Mouse (Mus musculus) splenic B cell, adult 2 months (primary cell): Measurements from ENCODE around the gene B3gnt2.

Source experiments
- DNase-seq: peaks from one replicate; pipeline ENCODE4 v3.0.0-alpha.2; 2011; ENCODE audit warnings: low read depth, low spot score
- H3K27me3 ChIP-seq: 2 replicates; pipeline ENCODE4 v1.6.1; 2012; ENCODE audit warnings: mild to moderate bottlenecking, low read length, moderate library complexity, mixed read lengths; ENCODE audit not compliant: control insufficient read depth, poor library complexity, insufficient read depth, severe bottlenecking
- H3K36me3 ChIP-seq: 2 replicates; pipeline ENCODE4 v1.6.1; 2012; ENCODE audit warnings: mild to moderate bottlenecking, low read length, moderate library complexity, mixed read lengths; ENCODE audit not compliant: control insufficient read depth, poor library complexity, insufficient read depth, severe bottlenecking

Gene B3gnt2

DNA sequence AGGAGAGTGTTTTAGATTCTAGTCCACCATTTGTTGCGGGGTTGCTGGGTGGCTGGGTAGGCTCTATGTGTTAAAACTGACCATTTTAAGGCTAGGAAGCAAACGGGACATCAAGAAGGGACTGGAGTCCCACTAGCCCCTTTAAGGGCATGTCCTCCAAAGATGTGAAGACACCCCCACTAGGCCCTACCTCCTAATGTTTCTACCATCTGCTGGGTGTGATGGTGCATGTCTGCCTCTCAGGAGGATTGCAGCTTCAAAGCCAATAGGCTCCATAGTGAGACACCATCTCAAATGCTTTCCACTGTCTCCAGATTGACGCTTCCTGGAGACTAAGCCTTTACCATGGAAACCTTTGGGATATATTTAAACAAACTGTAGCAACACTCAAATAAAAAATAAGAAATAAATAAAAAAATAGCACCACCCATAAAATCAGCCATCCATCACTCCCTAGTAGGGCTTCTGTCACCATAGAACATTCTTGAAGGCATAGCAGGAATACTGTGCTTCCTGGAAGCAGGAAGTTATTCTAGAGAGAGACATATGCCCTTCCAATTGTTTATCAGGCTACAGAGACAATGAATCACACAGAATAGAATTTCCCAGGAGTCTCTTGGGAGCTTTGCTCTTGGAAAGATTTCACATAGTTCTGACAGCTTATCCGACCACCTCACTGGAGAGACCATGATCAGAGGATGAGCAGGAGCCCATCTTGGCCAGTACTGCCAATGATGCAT lies 97.0 kb downstream of the B3gnt2 start:
- H3K36me3 ChIP-seq = no peaks in the 10 kb centered on the region; the same call in 1 of the 2 replicates
- H3K27me3 ChIP-seq = no peaks in the 10 kb centered on the region
- peak; percentile 30 for DNase-seq

- H3K36me3 ChIP-seq = no peaks in the 10 kb centered on the region; the same call in 1 of the 2 replicates
- no peaks in the 10 kb centered on the region for H3K27me3 ChIP-seq
- DNase-seq = no peak
Observed at GRCm38 (mm10) chr11:22763055-22763454, 97.7 kb downstream of the B3gnt2 start.

DNA sequence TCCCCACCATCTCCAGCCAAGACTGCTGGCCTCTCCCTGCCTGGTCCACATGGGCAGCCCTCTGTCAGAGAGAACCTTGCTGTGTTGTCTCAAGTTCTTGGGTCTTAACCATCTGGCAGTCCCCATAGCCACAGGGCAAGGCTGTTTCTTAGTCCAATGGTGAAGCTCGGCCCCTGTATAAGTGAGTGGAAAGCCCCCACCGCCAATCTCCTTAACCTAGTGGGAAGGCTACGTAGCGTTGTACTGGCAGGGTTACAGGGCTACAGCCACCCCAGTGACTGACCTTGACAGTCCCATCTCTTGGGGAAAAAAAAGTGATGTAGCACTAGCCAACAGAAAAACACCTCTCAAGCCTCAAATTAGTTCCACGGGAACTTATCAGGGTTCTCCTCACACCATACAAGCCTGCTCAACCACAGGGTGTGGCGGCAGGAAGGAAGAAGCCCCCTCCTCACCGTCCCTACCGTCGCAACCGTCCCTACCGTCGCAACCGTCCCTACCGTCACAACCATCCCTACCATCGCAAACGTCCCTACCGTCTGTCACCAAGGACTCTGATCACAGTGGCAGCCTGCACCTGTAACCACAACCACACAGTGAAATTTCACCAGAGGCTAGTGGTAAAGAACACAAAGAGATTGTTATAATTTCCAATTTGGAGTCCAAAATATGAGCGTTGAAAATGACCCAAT lies 98.4 kb downstream of the B3gnt2 start:
- H3K27me3 ChIP-seq = no peaks in the 10 kb centered on the region
- H3K36me3 ChIP-seq = no peaks in the 10 kb centered on the region; the same call in 1 of the 2 replicates
- DNase-seq = peak; percentile 33

GRCm38 (mm10) chr11:22759783-22760182 lies 101.0 kb downstream of the B3gnt2 start:
- Histone ChIP-seq H3K27me3 (no peaks in the 10 kb centered on the region), H3K36me3 (no peaks in the 10 kb centered on the region; the same call in 1 of the 2 replicates)
- no peak for DNase-seq

DNA sequence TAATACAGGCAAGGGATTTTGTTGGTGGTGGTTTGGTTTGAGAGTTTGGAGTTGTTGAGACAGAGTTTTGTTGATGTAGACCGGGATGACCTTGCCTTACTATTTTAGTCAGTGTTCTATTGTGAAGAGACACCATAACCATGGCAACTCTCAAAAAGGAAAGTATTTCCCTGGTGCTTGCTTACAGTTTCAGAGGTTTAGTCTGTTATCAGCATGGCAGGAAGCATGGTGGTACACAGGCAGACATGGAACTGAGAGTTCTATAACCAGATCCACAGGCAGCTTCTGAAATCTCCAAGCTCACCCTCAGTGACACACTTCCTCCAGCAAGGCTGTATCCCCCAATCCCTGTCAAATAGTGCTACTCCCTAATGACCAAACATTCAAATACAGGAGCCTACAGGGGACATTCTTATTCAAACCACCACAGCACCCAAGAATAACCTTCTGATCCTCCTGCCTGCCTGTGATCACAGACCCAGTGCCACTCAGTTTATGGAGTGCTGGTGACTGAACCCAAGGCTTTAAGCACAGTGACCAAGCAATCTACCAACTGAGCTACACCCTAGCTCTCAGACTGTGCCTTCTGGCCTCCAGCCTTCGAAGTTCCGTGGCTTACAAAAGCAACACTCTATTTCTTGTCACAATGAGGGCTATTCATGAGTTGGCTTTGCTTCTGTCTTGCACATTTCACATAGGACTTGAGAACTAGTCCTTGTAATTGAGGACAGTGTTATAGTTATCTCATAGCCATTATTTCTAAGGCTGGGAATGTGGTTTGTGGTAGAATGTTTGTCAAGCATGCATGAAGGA lies 104.4 kb downstream of the B3gnt2 start:
- no peaks in the 10 kb centered on the region for H3K27me3 ChIP-seq
- peak; percentile 33 for DNase-seq
- H3K36me3 ChIP-seq = no peaks in the 10 kb centered on the region; the same call in 1 of the 2 replicates

DNA sequence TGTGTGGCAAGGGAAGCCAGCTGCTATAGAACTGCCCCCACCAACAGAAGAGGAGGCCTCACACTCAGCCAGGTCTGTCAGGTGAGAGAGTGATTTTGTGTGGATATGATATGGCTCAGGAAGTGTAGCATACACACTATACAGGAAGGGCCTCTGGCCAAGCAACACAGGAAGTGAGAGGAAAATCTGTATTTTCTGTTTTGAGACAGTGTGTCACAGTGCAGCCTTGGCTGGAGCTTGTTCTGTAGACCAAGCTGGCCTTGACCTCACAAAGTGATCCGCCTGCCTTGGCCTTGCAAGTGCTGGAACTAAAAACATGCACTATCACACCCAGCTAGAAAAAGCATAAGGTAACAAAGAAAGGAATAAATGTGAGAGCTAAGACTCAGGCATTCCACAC lies 105.6 kb downstream of the B3gnt2 start:
- no peaks in the 10 kb centered on the region for H3K27me3 ChIP-seq
- DNase-seq = no peak

GRCm38 (mm10) chr11:22752596-22752995 lies 108.2 kb downstream of the B3gnt2 start:
- Histone ChIP-seq H3K36me3 (no peaks in the 10 kb centered on the region), H3K27me3 (no peaks in the 10 kb centered on the region)
- DNase-seq = no peak

More for the DNA sequence above, 105.6 kb downstream of the B3gnt2 start:
- H3K36me3 ChIP-seq = no peaks in the 10 kb centered on the region; the same call in 1 of the 2 replicates

- no peaks in the 10 kb centered on the region for H3K36me3 ChIP-seq
- H3K27me3 ChIP-seq = no peaks in the 10 kb centered on the region
- DNase-seq = no peak
Observed at GRCm38 (mm10) chr11:22751592-22751991, 109.2 kb downstream of the B3gnt2 start.

GRCm38 (mm10) chr11:22747406-22747805 lies 113.4 kb downstream of the B3gnt2 start:
- Histone ChIP-seq H3K36me3 (no peaks in the 10 kb centered on the region), H3K27me3 (no peaks in the 10 kb centered on the region)
- DNase-seq = no peak

GRCm38 (mm10) chr11:22745356-22745755 lies 115.4 kb downstream of the B3gnt2 start:
- no peaks in the 10 kb centered on the region for H3K36me3 ChIP-seq
- H3K27me3 ChIP-seq = no peaks in the 10 kb centered on the region
- DNase-seq = no peak

- no peak for DNase-seq
- H3K27me3 ChIP-seq = no peaks in the 10 kb centered on the region
- no peaks in the 10 kb centered on the region for H3K36me3 ChIP-seq
Observed at GRCm38 (mm10) chr11:22743561-22744269, 117.0 kb downstream of the B3gnt2 start.

- no peak for DNase-seq
- H3K27me3 ChIP-seq = no peaks in the 10 kb centered on the region
Observed at GRCm38 (mm10) chr11:22741998-22742626, 118.6 kb downstream of the B3gnt2 start.

DNA sequence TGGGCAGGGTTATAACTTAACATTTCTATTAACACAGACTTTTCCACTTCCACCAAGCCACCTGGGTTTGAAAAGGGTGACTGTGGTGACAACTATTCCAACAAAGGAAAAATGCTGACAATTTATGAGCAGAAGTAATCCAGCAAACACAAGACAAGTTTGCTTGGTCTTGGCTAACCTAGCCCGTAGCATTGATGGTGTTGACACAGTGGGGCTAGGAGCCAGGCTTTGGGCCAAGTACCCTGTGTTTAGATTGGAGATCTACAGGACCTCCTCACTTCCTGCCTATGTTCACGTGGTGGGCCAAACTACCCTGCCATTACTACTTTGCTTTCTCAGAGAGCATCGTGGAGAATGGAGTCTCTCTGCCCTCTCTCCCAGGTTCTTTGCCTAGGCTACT lies 119.3 kb downstream of the B3gnt2 start:
- Histone ChIP-seq H3K36me3 (no peaks in the 10 kb centered on the region), H3K27me3 (no peaks in the 10 kb centered on the region)
- no peak for DNase-seq

More at GRCm38 (mm10) chr11:22741998-22742626, 118.6 kb downstream of the B3gnt2 start:
- no peaks in the 10 kb centered on the region for H3K36me3 ChIP-seq
